Mouse (Mus musculus) stomach, embryonic 14.5 days (tissue): Measurements from ENCODE around the gene Mdga2. TPM values are rescaled to one million over a fixed set of nuclear protein-coding genes. Genes with fewer than 3 reads are reported as not detected.

Experiments
- ATAC-seq: fragments of 200-750 bp; cut with Nextera tagmentation; 2 replicates; pipeline ENCODE4 v1.8.0; 2017; ENCODE audit warnings: low read depth, moderate TSS enrichment; ENCODE audit not compliant: insufficient number of reproducible peaks, insufficient read depth, low FRiP score
- H3K27ac ChIP-seq: fragments of 300-500 bp; sonication (generic); 2 replicates; pipeline ENCODE4 v1.5.1; 2014; ENCODE audit warnings: mild to moderate bottlenecking, low read length, moderate library complexity, mixed read lengths
- H3K27me3 ChIP-seq: fragments of 300-500 bp; sonication (generic); 2 replicates; pipeline ENCODE4 v1.6.1; 2014; ENCODE audit warnings: low read length, control low read depth, mixed read lengths; ENCODE audit not compliant: control insufficient read depth, insufficient read depth
- H3K36me3 ChIP-seq: fragments of 300-500 bp; sonication (generic); 2 replicates; pipeline ENCODE4 v1.6.1; 2014; ENCODE audit warnings: mild to moderate bottlenecking, control low read depth, low read length, moderate library complexity, mixed read lengths; ENCODE audit not compliant: control insufficient read depth, insufficient read depth
- H3K4me1 ChIP-seq: fragments of 300-500 bp; sonication (generic); 2 replicates; pipeline ENCODE4 v1.6.1; 2014; ENCODE audit warnings: low read length, control low read depth, mixed read lengths; ENCODE audit not compliant: control insufficient read depth, insufficient read depth
- H3K4me2 ChIP-seq: fragments of 300-500 bp; sonication (generic); replicated peaks from 2 replicates; pipeline ENCODE4 v1.6.1; 2014; ENCODE audit warnings: low read depth, low read length, control low read depth
- H3K4me3 ChIP-seq: fragments of 300-500 bp; sonication (generic); 2 replicates; pipeline ENCODE4 v1.5.1; 2014; ENCODE audit warnings: low read depth, low read length, control low read depth
- H3K9ac ChIP-seq: fragments of 300-500 bp; sonication (generic); replicated peaks from 2 replicates; pipeline ENCODE4 v1.6.1; 2014; ENCODE audit warnings: low read depth, mild to moderate bottlenecking, control low read depth, low read length, moderate library complexity, mixed read lengths
- H3K9me3 ChIP-seq: fragments of 300-500 bp; sonication (generic); 2 replicates; pipeline ENCODE4 v1.6.1; 2016; ENCODE audit warnings: low read depth, low read length, control low read depth; ENCODE audit not compliant: control insufficient read depth
- WGBS: fragments of 180-500 bp; shearing (Covaris S2); extraction: QIAGEN DNeasy Blood & Tissue Kit; methylation state at CpG from one replicate; pipeline ENCODE4 v1.1.7; 2014; 5-methylcytosine and 5-hydroxymethylcytosine counted together
- polyA plus RNA-seq: library from polyadenylated mRNA; unstranded; fragments of >200 nt; fragmentation: Nextera tagmentation; extraction: Ambion mirVana; gene quantifications from 2 replicates; pipeline ENCODE4 v1.2.1, GENCODE M21; 2014

Mdga2 gene
- polyA plus RNA-seq, 1 experiment from 2014 or later: 1.7 TPM

DNA sequence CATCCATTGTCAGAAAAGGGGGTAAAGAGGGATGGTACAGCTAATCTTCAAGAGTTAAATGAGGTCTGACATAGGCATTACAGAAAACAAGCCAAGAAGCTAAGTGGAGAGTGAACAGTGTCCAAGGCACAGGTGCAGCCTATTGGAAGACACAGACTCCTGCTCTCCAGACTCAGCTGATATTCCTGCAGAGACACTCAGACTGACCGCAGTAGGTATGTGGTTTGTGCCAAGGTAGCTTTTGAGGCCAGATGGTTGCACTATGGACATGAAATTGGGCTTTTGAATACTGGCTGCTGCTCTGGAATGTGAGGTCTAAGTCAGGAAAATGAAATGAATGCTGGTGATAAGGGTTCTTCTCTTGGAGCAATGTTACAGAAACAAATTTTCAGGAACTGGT, 44.2 kb downstream of the Mdga2 start:
- ATAC-seq: no peak
- H3K36me3 ChIP-seq: no peaks in the 10 kb centered on the region
- H3K27me3 ChIP-seq: no peaks in the 10 kb centered on the region
- no peak overlapping the region for H3K4me3 ChIP-seq
- H3K27ac ChIP-seq: no peak overlapping the region
- WGBS: 90% methylated on average over 1 of the region's 1 CpGs
- no peaks in the 10 kb centered on the region for H3K4me1 ChIP-seq
- no peak overlapping the region for H3K4me2 ChIP-seq
- H3K9ac ChIP-seq: no peak overlapping the region
- H3K9me3 ChIP-seq: no peaks in the 10 kb centered on the region

DNA sequence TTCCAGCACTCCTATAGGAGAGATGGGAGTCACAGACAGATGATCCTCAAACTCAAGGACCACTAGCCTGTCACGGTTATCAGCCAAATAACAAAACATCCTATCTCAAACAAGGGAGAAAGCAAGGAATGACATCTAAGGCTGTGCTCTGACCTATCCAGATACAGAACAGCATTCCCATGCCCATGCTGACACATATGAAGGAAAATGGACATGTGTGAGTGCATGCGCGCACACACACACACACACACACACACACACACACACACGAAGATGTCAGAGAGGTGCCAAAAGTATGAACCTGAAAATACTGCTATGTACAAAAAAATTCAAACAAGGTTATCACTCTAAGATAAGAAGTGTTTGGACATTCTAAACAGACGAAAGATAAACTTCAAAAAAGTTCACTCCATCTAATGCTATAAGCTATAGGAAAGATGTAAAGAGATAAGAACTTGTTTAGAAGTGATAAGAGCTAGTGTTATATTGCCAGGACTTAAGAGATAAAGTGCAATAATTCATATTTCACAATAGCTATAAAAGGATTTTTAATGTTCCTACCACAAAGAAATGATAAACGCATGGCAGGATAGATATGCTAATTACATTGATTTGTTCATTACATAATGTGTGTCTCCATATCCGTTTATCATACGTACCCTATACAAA, 65.6 kb downstream of the Mdga2 start:
- no peak for ATAC-seq
- Histone ChIP-seq H3K36me3 (no peaks in the 10 kb centered on the region), H3K9me3 (no peaks in the 10 kb centered on the region), H3K4me3 (no peak overlapping the region), H3K4me1 (no peaks in the 10 kb centered on the region), H3K27me3 (no peaks in the 10 kb centered on the region), H3K9ac (no peak overlapping the region), H3K4me2 (no peak overlapping the region), H3K27ac (no peak overlapping the region)
- 69% methylated on average over 8 of the region's 8 CpGs for WGBS

DNA sequence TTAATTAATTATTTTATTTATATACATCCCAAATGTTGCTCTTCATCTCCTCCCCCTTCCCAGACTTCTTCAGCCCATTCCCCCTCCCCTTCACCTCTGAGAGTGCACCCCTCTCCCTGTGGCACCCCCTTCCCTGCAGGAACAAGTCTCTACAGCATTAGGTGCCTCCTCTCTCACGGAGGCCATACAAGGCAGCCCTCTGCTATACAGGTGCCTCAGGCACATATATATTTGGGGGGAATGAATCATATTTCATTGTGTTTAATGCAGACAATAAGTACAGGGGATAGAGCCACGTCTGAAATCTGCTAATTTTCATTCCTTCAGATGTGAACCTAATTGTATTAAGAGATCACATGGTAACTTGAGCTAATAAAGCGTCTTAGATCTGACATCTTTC, 69.3 kb downstream of the Mdga2 start:
- no peak for ATAC-seq
- 64% methylated on average over 3 of the region's 3 CpGs for WGBS

DNA sequence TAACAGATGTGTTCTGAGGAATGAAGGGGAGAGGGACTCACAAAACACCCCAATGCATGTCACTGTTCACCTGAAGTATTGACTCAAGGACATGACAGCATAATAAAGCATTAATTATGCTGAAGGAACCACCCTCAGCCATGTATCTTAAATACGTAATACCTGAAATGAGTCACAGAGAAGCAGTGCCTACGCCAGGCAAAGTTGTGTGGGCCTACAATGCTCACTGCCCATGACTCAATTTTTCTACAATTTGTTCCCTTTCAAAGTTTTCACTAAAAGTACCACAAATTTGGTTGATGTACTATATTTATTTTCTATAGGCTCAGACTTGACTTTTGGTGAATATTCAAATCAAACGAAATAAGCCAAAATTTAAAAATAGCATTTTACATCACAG, 80.7 kb downstream of the Mdga2 start:
- no peaks in the 10 kb centered on the region for H3K27me3 ChIP-seq
- no peak overlapping the region for H3K27ac ChIP-seq
- no peaks in the 10 kb centered on the region for H3K36me3 ChIP-seq
- 86% methylated on average over 3 of the region's 3 CpGs for WGBS
- no peak overlapping the region for H3K9ac ChIP-seq
- H3K4me3 ChIP-seq: no peak overlapping the region
- H3K4me2 ChIP-seq: no peak overlapping the region
- no peaks in the 10 kb centered on the region for H3K9me3 ChIP-seq
- H3K4me1 ChIP-seq: no peaks in the 10 kb centered on the region
- ATAC-seq: no peak

More for the DNA sequence above, 69.3 kb downstream of the Mdga2 start:
- no peak overlapping the region for H3K9ac ChIP-seq
- no peaks in the 10 kb centered on the region for H3K27me3 ChIP-seq
- no peak overlapping the region for H3K27ac ChIP-seq
- H3K4me1 ChIP-seq: no peaks in the 10 kb centered on the region
- H3K4me2 ChIP-seq: no peak overlapping the region
- no peak overlapping the region for H3K4me3 ChIP-seq
- no peaks in the 10 kb centered on the region for H3K9me3 ChIP-seq
- H3K36me3 ChIP-seq: no peaks in the 10 kb centered on the region

DNA sequence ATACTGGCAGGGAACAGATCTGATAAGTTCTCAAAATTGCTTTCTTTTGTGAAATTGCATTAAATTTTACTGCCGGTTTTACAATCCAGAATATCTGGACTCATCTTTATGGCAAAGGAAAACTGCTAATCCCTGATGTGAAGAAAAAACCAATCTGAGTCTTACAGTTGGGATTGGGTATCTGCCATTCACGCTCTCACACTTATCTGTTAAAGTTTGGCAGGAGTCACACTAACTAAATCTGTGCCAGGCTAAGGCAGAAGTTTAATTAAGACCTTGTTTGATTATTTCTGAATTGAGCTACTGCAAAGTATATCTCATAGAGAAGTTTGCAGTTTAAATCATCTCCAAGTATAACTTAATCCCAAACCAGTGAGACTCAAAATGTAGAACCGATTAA, 82.2 kb downstream of the Mdga2 start:
- Histone ChIP-seq H3K9ac (no peak overlapping the region), H3K27me3 (no peaks in the 10 kb centered on the region), H3K27ac (no peak overlapping the region), H3K4me2 (no peak overlapping the region), H3K36me3 (no peaks in the 10 kb centered on the region), H3K4me3 (no peak overlapping the region), H3K9me3 (no peaks in the 10 kb centered on the region), H3K4me1 (no peaks in the 10 kb centered on the region)
- WGBS: 86% methylated on average over 3 of the region's 3 CpGs
- ATAC-seq: no peak

DNA sequence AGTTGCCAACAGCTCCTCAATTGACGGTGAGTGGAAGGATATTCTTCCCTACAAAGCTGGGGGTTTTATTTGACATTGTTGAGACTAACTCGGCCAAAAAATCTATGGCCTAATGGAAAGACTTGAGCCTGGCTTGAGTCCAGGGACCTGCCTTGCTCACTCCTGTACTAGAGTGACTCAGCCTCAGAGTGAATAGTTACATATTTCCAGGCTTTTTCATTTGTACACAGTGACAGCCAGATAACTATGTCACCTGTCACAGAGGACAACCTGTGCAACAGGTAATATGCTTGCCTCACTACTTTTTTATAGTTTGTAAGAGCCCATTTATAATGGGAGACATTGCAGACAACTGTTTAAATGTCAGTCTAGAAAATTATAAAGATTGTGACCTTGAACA, 94.9 kb downstream of the Mdga2 start:
- Histone ChIP-seq H3K27me3 (no peaks in the 10 kb centered on the region), H3K36me3 (no peaks in the 10 kb centered on the region), H3K4me1 (no peaks in the 10 kb centered on the region), H3K4me3 (no peak overlapping the region), H3K4me2 (no peak overlapping the region), H3K9ac (no peak overlapping the region), H3K27ac (no peak overlapping the region), H3K9me3 (no peaks in the 10 kb centered on the region)
- ATAC-seq: peak; percentile 61; the same call in 1 of the 2 replicates
- 56% methylated on average over 2 of the region's 2 CpGs for WGBS

DNA sequence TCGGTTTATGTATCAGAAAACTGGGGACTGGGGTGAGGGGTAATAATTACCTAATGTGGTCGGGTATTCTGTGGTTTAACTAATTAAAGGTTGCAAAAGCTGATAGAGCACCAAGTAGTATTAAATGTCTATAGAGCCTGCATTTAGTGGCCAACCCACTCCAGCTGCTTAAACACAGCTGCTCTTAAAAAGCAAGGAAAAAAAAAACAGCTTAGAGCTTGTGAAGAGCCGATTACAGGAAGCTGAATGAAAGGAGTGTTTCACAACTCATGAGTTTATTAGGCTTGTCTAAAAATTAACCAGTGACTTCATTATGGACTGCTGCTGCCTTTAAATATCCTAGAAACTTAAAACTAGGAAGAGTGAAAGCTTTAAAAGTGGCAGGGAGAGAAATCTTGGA, 98.5 kb downstream of the Mdga2 start:
- ATAC-seq: no peak
- 44% methylated on average over 3 of the region's 3 CpGs for WGBS

DNA sequence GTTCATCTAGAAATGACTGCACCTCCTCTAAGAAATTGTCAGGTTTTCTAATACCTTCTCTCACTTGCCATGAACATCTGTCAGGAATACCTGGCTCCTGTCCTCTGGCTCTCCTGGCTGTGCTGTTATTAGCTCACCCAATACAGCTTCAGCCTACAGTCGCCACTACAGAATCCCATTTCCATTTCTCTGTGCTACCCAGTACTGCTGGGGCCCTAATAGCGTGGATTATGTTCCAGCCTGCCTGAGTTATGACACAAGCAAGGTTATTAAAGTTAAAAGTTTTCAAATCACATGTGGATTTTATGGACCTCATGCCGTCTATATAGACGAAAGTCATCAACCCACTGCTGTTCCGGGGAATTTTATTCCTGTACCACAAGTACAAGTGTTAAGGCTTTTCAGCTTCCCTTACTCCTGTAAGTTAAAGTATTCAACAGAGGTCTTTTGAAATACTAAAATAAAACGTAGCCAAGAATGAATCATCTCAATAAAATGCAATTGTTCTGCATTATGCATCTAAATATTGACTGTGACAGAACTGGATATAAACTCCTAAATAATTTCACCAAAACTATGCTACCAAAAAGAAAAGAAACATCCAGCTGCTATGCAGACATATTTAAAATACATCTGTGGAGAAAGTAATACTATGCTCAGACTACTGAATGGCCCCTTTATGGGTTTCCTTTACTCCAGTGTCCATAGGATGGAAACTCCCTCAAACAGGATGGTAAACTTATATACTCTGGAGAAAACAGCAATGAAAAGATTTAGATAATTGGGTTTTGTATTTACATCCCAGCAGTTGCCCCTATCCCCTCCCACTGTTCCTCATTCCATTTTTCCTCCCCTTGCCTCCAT, 103.5 kb downstream of the Mdga2 start:
- ATAC-seq: no peak
- Histone ChIP-seq H3K27me3 (no peaks in the 10 kb centered on the region), H3K9ac (no peak overlapping the region), H3K4me2 (no peak overlapping the region), H3K4me3 (no peak overlapping the region), H3K9me3 (no peaks in the 10 kb centered on the region), H3K36me3 (no peaks in the 10 kb centered on the region), H3K27ac (no peak overlapping the region), H3K4me1 (no peaks in the 10 kb centered on the region)
- WGBS: 83% methylated on average over 6 of the region's 6 CpGs

More for the DNA sequence above, 98.5 kb downstream of the Mdga2 start:
- Histone ChIP-seq H3K9me3 (no peaks in the 10 kb centered on the region), H3K27ac (no peak overlapping the region), H3K4me3 (no peak overlapping the region), H3K4me1 (no peaks in the 10 kb centered on the region), H3K9ac (no peak overlapping the region), H3K4me2 (no peak overlapping the region), H3K27me3 (no peaks in the 10 kb centered on the region), H3K36me3 (no peaks in the 10 kb centered on the region)
